Mouse (Mus musculus): ENCODE data around the gene Marf1. TPM values are rescaled to one million over a fixed set of nuclear protein-coding genes. Genes with fewer than 3 reads are reported as not detected.

Marf1 gene
- polyA plus RNA-seq, 1 experiment from 2014 or later, result 12.6 TPM

- H3K4me2 ChIP-seq (replicated peaks), result no peak overlapping the region
- H3K9me3 ChIP-seq, result no peaks in the 10 kb centered on the region
- no peaks in the 10 kb centered on the region for H3K27me3 ChIP-seq (replicated peaks)
- no peaks in the 10 kb centered on the region for H3K4me1 ChIP-seq
- no peak for ATAC-seq (ENCODE audit: low FRiP score, low read depth)
- H3K27ac ChIP-seq, result no peak overlapping the region
- 95% methylated on average over 3 of the region's 3 CpGs for WGBS
- H3K36me3 ChIP-seq, result peaks cover 89% of the 10 kb centered on the region
- no peak overlapping the region for H3K4me3 ChIP-seq
- H3K9ac ChIP-seq, result no peak overlapping the region
Observed at GRCm38 (mm10) chr16:14131376-14131775, 31.8 kb downstream of the Marf1 start.

GRCm38 (mm10) chr16:14130796-14131195 is 32.4 kb downstream of the Marf1 start:
- Histone ChIP-seq H3K9me3 (no peaks in the 10 kb centered on the region), H3K36me3 (peaks cover 89% of the 10 kb centered on the region), H3K27ac (no peak overlapping the region), H3K4me2 (replicated peaks) (no peak overlapping the region), H3K9ac (no peak overlapping the region), H3K27me3 (replicated peaks) (no peaks in the 10 kb centered on the region), H3K4me1 (no peaks in the 10 kb centered on the region), H3K4me3 (no peak overlapping the region)
- WGBS, result 92% methylated on average over 7 of the region's 7 CpGs
- no peak for ATAC-seq (ENCODE audit: low FRiP score, low read depth)

GRCm38 (mm10) chr16:14128977-14129376 is 34.2 kb downstream of the Marf1 start:
- no peak overlapping the region for H3K4me3 ChIP-seq
- ATAC-seq (ENCODE audit: low FRiP score, low read depth), result no peak
- no peak overlapping the region for H3K9ac ChIP-seq
- no peaks in the 10 kb centered on the region for H3K27me3 ChIP-seq (replicated peaks)
- H3K4me1 ChIP-seq, result no peaks in the 10 kb centered on the region
- no peaks in the 10 kb centered on the region for H3K9me3 ChIP-seq
- peaks cover 89% of the 10 kb centered on the region for H3K36me3 ChIP-seq
- no peak overlapping the region for H3K27ac ChIP-seq
- no peak overlapping the region for H3K4me2 ChIP-seq (replicated peaks)

GRCm38 (mm10) chr16:14125253-14125652 is 37.9 kb downstream of the Marf1 start:
- Histone ChIP-seq H3K4me3 (no peak overlapping the region), H3K4me1 (no peaks in the 10 kb centered on the region), H3K27me3 (replicated peaks) (no peaks in the 10 kb centered on the region), H3K27ac (no peak overlapping the region), H3K9me3 (no peaks in the 10 kb centered on the region), H3K4me2 (replicated peaks) (no peak overlapping the region), H3K9ac (no peak overlapping the region), H3K36me3 (peaks cover 92% of the 10 kb centered on the region)
- ATAC-seq (ENCODE audit: low FRiP score, low read depth), result no peak
- WGBS, result 95% methylated on average over 1 of the region's 1 CpGs

GRCm38 (mm10) chr16:14124709-14125108 is 38.4 kb downstream of the Marf1 start:
- Histone ChIP-seq H3K4me3 (no peak overlapping the region), H3K27ac (no peak overlapping the region), H3K4me2 (replicated peaks) (no peak overlapping the region), H3K27me3 (replicated peaks) (no peaks in the 10 kb centered on the region), H3K9me3 (no peaks in the 10 kb centered on the region), H3K9ac (no peak overlapping the region), H3K4me1 (no peaks in the 10 kb centered on the region), H3K36me3 (peaks cover 91% of the 10 kb centered on the region)
- 97% methylated on average over 7 of the region's 7 CpGs for WGBS
- ATAC-seq (ENCODE audit: low FRiP score, low read depth), result no peak

- Histone ChIP-seq H3K4me3 (no peak overlapping the region), H3K4me1 (no peaks in the 10 kb centered on the region), H3K4me2 (replicated peaks) (no peak overlapping the region), H3K9ac (no peak overlapping the region), H3K27ac (no peak overlapping the region), H3K36me3 (peaks cover 84% of the 10 kb centered on the region), H3K27me3 (replicated peaks) (no peaks in the 10 kb centered on the region), H3K9me3 (no peaks in the 10 kb centered on the region)
- ATAC-seq (ENCODE audit: low FRiP score, low read depth), result no peak
- 73% methylated on average over 2 of the region's 2 CpGs for WGBS
Observed at GRCm38 (mm10) chr16:14123901-14124300, 39.2 kb downstream of the Marf1 start.

- Histone ChIP-seq H3K4me2 (replicated peaks) (no peak overlapping the region), H3K4me3 (no peak overlapping the region), H3K4me1 (no peaks in the 10 kb centered on the region), H3K9ac (no peak overlapping the region), H3K36me3 (peaks cover 79% of the 10 kb centered on the region), H3K27me3 (replicated peaks) (no peaks in the 10 kb centered on the region), H3K9me3 (no peaks in the 10 kb centered on the region), H3K27ac (no peak overlapping the region)
- no peak for ATAC-seq (ENCODE audit: low FRiP score, low read depth)
Observed at GRCm38 (mm10) chr16:14122586-14122985, 40.6 kb downstream of the Marf1 start.

GRCm38 (mm10) chr16:14121563-14121962 is 41.6 kb downstream of the Marf1 start:
- H3K27me3 ChIP-seq (replicated peaks), result no peaks in the 10 kb centered on the region
- H3K9me3 ChIP-seq, result no peaks in the 10 kb centered on the region
- peaks cover 83% of the 10 kb centered on the region for H3K36me3 ChIP-seq
- H3K4me1 ChIP-seq, result no peaks in the 10 kb centered on the region
- no peak for ATAC-seq (ENCODE audit: low FRiP score, low read depth)
- 95% methylated on average over 7 of the region's 7 CpGs for WGBS
- H3K4me3 ChIP-seq, result no peak overlapping the region
- no peak overlapping the region for H3K27ac ChIP-seq
- no peak overlapping the region for H3K4me2 ChIP-seq (replicated peaks)
- no peak overlapping the region for H3K9ac ChIP-seq

GRCm38 (mm10) chr16:14120941-14121340 is 42.2 kb downstream of the Marf1 start:
- no peak overlapping the region for H3K27ac ChIP-seq
- WGBS, result 95% methylated on average over 5 of the region's 5 CpGs
- no peaks in the 10 kb centered on the region for H3K27me3 ChIP-seq (replicated peaks)
- H3K9me3 ChIP-seq, result no peaks in the 10 kb centered on the region
- no peak for ATAC-seq (ENCODE audit: low FRiP score, low read depth)
- H3K4me3 ChIP-seq, result no peak overlapping the region
- no peaks in the 10 kb centered on the region for H3K4me1 ChIP-seq
- H3K9ac ChIP-seq, result no peak overlapping the region
- peaks cover 83% of the 10 kb centered on the region for H3K36me3 ChIP-seq
- no peak overlapping the region for H3K4me2 ChIP-seq (replicated peaks)

- Histone ChIP-seq H3K4me2 (replicated peaks) (no peak overlapping the region), H3K27me3 (replicated peaks) (no peaks in the 10 kb centered on the region), H3K4me1 (no peaks in the 10 kb centered on the region), H3K9me3 (no peaks in the 10 kb centered on the region), H3K36me3 (peaks cover 74% of the 10 kb centered on the region), H3K27ac (no peak overlapping the region), H3K9ac (no peak overlapping the region), H3K4me3 (no peak overlapping the region)
- WGBS, result 86% methylated on average over 2 of the region's 2 CpGs
- ATAC-seq (ENCODE audit: low FRiP score, low read depth), result no peak
Observed at GRCm38 (mm10) chr16:14117299-14117698, 45.9 kb downstream of the Marf1 start.

- no peak overlapping the region for H3K9ac ChIP-seq
- H3K4me1 ChIP-seq, result no peaks in the 10 kb centered on the region
- no peak overlapping the region for H3K4me3 ChIP-seq
- 91% methylated on average over 3 of the region's 3 CpGs for WGBS
- H3K9me3 ChIP-seq, result no peaks in the 10 kb centered on the region
- no peak overlapping the region for H3K27ac ChIP-seq
- no peaks in the 10 kb centered on the region for H3K27me3 ChIP-seq (replicated peaks)
- H3K36me3 ChIP-seq, result peaks cover 78% of the 10 kb centered on the region
- no peak overlapping the region for H3K4me2 ChIP-seq (replicated peaks)
- ATAC-seq (ENCODE audit: low FRiP score, low read depth), result no peak
Observed at GRCm38 (mm10) chr16:14112742-14113141, 50.4 kb downstream of the Marf1 start.

GRCm38 (mm10) chr16:14112133-14112532 is 51.0 kb downstream of the Marf1 start:
- 76% methylated on average over 2 of the region's 2 CpGs for WGBS
- peaks cover 72% of the 10 kb centered on the region for H3K36me3 ChIP-seq

GRCm38 (mm10) chr16:14110922-14111321 is 52.2 kb downstream of the Marf1 start:
- no peak for ATAC-seq (ENCODE audit: low FRiP score, low read depth)
- Histone ChIP-seq H3K27me3 (replicated peaks) (no peaks in the 10 kb centered on the region), H3K4me2 (replicated peaks) (no peak overlapping the region), H3K9me3 (no peaks in the 10 kb centered on the region), H3K4me1 (no peaks in the 10 kb centered on the region), H3K27ac (no peak overlapping the region), H3K4me3 (no peak overlapping the region), H3K36me3 (peaks cover 60% of the 10 kb centered on the region), H3K9ac (no peak overlapping the region)
- WGBS, result 78% methylated on average over 2 of the region's 2 CpGs

More at GRCm38 (mm10) chr16:14112133-14112532, 51.0 kb downstream of the Marf1 start:
- Histone ChIP-seq H3K27me3 (replicated peaks) (no peaks in the 10 kb centered on the region), H3K4me1 (no peaks in the 10 kb centered on the region), H3K9me3 (no peaks in the 10 kb centered on the region), H3K4me3 (no peak overlapping the region), H3K27ac (no peak overlapping the region), H3K4me2 (replicated peaks) (no peak overlapping the region), H3K9ac (no peak overlapping the region)
- ATAC-seq (ENCODE audit: low FRiP score, low read depth), result no peak

Measured in neural tube, embryonic 12.5 days (tissue).